Mouse (Mus musculus): Measurements from ENCODE around the gene Arx. TPM values are rescaled to one million over a fixed set of nuclear protein-coding genes. Genes with fewer than 3 reads are reported as not detected.

Arx gene
- polyA plus RNA-seq, 1 experiment from 2014 or later, result 0.07 TPM

DNA sequence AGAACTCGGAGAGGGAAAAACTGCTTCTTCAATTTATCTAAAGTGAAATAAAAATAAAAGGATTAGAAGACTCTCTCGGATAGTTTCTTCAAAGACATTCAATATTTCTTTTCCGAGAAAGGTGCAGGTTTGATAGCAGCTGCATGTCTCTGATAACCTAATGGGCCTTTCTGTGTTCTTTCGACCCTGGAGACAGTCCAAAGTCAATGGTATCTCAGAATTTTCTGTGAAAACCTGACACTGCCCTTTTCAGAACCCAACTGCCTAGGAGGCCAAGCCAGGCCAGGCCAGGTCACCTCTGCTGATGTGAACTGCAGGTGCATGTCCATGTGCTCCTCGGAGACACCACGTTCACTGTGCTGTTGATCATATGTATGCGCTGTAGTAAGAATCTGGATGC, 19.5 kb downstream of the Arx start:
- Histone ChIP-seq H3K27ac (no peak overlapping the region), H3K4me3 (replicated peaks; ENCODE audit: low read depth, low read length) (no peak overlapping the region), H3K36me3 (ENCODE audit: insufficient read depth, low read length) (no peaks in the 10 kb centered on the region), H3K9me3 (replicated peaks; ENCODE audit: low read length) (no peaks in the 10 kb centered on the region), H3K9ac (ENCODE audit: low read depth, low read length) (no peak overlapping the region), H3K4me1 (replicated peaks; ENCODE audit: insufficient read depth, low read length) (no peaks in the 10 kb centered on the region), H3K4me2 (ENCODE audit: low read length) (no peak overlapping the region), H3K27me3 (ENCODE audit: insufficient read depth, low read length) (peaks cover 8% of the 10 kb centered on the region)
- WGBS, result 87% methylated on average over 7 of the region's 7 CpGs
- DNase-seq (ENCODE audit: low spot score), result no peak
- TF ChIP-seq CTCF (IDR thresholded peaks at IDR 0.05; ENCODE audit: low read depth), result no peak
- ATAC-seq (replicated peaks; ENCODE audit: low FRiP score, low read depth), result no peak

DNA sequence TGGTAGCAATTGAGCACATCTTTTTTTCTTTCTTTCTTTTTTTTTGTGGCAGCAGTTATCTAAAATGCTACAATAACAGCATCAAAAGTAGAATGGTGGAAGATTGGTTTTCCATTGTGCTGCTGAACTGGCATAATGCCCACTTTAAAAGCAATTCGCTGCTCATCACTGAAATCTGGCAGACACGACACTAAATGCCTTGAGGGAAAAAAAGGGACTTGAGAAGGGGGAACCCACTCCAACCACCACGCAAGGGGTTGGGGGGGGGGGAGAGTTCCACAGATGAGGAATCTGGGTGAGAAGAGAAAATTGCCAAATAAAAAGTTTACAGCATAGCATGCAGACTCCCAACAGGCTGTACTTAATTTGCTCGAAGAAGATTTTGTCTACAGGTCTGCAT, 31.3 kb downstream of the Arx start:
- H3K4me1 ChIP-seq (replicated peaks; ENCODE audit: insufficient read depth, low read length), result no peaks in the 10 kb centered on the region
- no peak overlapping the region for H3K9ac ChIP-seq (ENCODE audit: low read depth, low read length)
- 64% methylated on average over 4 of the region's 4 CpGs for WGBS
- no peaks in the 10 kb centered on the region for H3K27me3 ChIP-seq (ENCODE audit: insufficient read depth, low read length)
- H3K27ac ChIP-seq, result no peak overlapping the region
- H3K4me3 ChIP-seq (replicated peaks; ENCODE audit: low read depth, low read length), result no peak overlapping the region
- ATAC-seq (replicated peaks; ENCODE audit: low FRiP score, low read depth) (no peak), DNase-seq (ENCODE audit: low spot score) (no peak)
- H3K4me2 ChIP-seq (ENCODE audit: low read length), result no peak overlapping the region
- H3K36me3 ChIP-seq (ENCODE audit: insufficient read depth, low read length), result no peaks in the 10 kb centered on the region
- H3K9me3 ChIP-seq (replicated peaks; ENCODE audit: low read length), result no peaks in the 10 kb centered on the region
- TF ChIP-seq CTCF (IDR thresholded peaks at IDR 0.05; ENCODE audit: low read depth), result no peak

DNA sequence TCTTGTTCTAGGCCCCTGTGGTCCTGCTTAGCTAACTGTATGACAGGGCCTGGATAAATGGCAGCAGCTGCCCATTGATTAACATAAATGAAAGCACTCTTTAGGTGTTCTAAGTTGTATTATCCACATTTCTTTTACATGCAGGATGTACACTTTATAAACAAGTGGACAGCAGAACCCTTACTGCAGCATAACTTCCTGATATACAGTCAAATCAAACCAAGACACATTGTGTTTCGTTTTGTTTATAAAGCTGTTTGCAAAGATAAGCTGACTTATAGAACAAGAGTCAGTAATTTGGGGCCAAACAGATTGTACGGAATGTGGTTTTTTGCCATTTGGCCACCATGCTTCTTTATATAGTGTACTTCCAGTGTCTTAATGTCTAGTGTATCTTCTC, 33.7 kb downstream of the Arx start:
- no peaks in the 10 kb centered on the region for H3K9me3 ChIP-seq (replicated peaks; ENCODE audit: low read length)
- no peaks in the 10 kb centered on the region for H3K27me3 ChIP-seq (ENCODE audit: insufficient read depth, low read length)
- no peak overlapping the region for H3K9ac ChIP-seq (ENCODE audit: low read depth, low read length)
- no peak overlapping the region for H3K4me2 ChIP-seq (ENCODE audit: low read length)
- 83% methylated on average over 2 of the region's 2 CpGs for whole genome bisulfite sequencing
- ATAC-seq (replicated peaks; ENCODE audit: low FRiP score, low read depth) (no peak), DNase-seq (ENCODE audit: low spot score) (no peak)
- H3K36me3 ChIP-seq (ENCODE audit: insufficient read depth, low read length), result no peaks in the 10 kb centered on the region
- H3K4me1 ChIP-seq (replicated peaks; ENCODE audit: insufficient read depth, low read length), result no peaks in the 10 kb centered on the region
- no peak overlapping the region for H3K27ac ChIP-seq
- TF ChIP-seq CTCF (IDR thresholded peaks at IDR 0.05; ENCODE audit: low read depth), result no peak
- H3K4me3 ChIP-seq (replicated peaks; ENCODE audit: low read depth, low read length), result no peak overlapping the region

DNA sequence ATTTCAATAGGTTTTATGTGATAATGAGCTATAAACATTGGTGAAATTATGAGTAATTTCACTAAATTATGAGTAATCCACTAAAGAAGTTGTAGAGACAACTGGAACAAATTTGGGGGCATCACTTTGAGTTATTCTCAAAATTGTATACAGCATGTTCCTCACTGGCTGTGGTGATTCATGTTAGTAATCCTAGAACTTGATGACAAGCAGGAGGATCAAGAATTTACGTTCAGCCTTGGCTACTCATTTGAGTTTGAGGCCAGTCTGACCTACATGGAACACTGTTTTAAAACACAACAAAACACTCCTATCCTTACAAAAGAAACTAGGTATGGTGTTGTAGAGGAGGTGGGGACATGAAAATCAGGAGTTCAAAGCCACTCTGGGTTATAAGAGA, 35.1 kb downstream of the Arx start:
- TF ChIP-seq CTCF (IDR thresholded peaks at IDR 0.05; ENCODE audit: low read depth), result no peak
- 63% methylated on average over 1 of the region's 1 CpGs for WGBS
- no peak overlapping the region for H3K9ac ChIP-seq (ENCODE audit: low read depth, low read length)
- H3K27me3 ChIP-seq (ENCODE audit: insufficient read depth, low read length), result no peaks in the 10 kb centered on the region
- H3K36me3 ChIP-seq (ENCODE audit: insufficient read depth, low read length), result no peaks in the 10 kb centered on the region
- ATAC-seq (replicated peaks; ENCODE audit: low FRiP score, low read depth) (no peak), DNase-seq (ENCODE audit: low spot score) (no peak)
- no peak overlapping the region for H3K4me2 ChIP-seq (ENCODE audit: low read length)
- H3K4me1 ChIP-seq (replicated peaks; ENCODE audit: insufficient read depth, low read length), result no peaks in the 10 kb centered on the region
- no peak overlapping the region for H3K4me3 ChIP-seq (replicated peaks; ENCODE audit: low read depth, low read length)
- no peak overlapping the region for H3K27ac ChIP-seq
- H3K9me3 ChIP-seq (replicated peaks; ENCODE audit: low read length), result no peaks in the 10 kb centered on the region

Data from kidney, postnatal 0 days (tissue).